Mouse (Mus musculus): ENCODE results near the gene Syk.

GRCm38 (mm10) chr13:52566777-52567176 lies 16.2 kb upstream of the Syk start:
- TF ChIP-seq CTCF (IDR thresholded peaks at IDR 0.05; ENCODE audit: control insufficient read depth, insufficient read depth, insufficient replicate concordance, low read depth, low read length) (no peak), POLR2A (IDR thresholded peaks at IDR 0.05; ENCODE audit: control insufficient read depth, low read depth, low read length) (no peak)
